Mouse (Mus musculus) 416B (cell line): ENCODE results near the gene Ap2m1.

ENCODE experiments used
- DNase-seq: peaks from one replicate; pipeline ENCODE4 v3.0.0; 2011; ENCODE audit warnings: low read depth

Gene Ap2m1

GRCm38 (mm10) chr16:20529375-20529774 is 5.9 kb upstream of the Ap2m1 start:
- DNase-seq = no peak

- no peak for DNase-seq
Measured at GRCm38 (mm10) chr16:20530941-20531340, 4.3 kb upstream of the Ap2m1 start.

GRCm38 (mm10) chr16:20534617-20535295 is 522 bp upstream of the Ap2m1 start:
- DNase-seq = no peak

GRCm38 (mm10) chr16:20536081-20536665 is 895 bp downstream of the Ap2m1 start:
- no peak for DNase-seq

- peak; percentile 44 for DNase-seq
Measured at GRCm38 (mm10) chr16:20537071-20537471, 1.8 kb downstream of the Ap2m1 start.

- no peak for DNase-seq
Measured at GRCm38 (mm10) chr16:20537601-20538320, 2.5 kb downstream of the Ap2m1 start.

GRCm38 (mm10) chr16:20539649-20540048 is 4.4 kb downstream of the Ap2m1 start:
- DNase-seq = peak; percentile 27

GRCm38 (mm10) chr16:20540438-20540837 is 5.2 kb downstream of the Ap2m1 start:
- DNase-seq = peak; percentile 51

GRCm38 (mm10) chr16:20545696-20546095 is 10.4 kb downstream of the Ap2m1 start:
- no peak for DNase-seq

- no peak for DNase-seq
Measured at GRCm38 (mm10) chr16:20547423-20547822, 12.1 kb downstream of the Ap2m1 start.

- peak; percentile 100 for DNase-seq
Measured at GRCm38 (mm10) chr16:20548096-20548948, 13.0 kb downstream of the Ap2m1 start, which contains the start of gene Abcf3. Gene Abcf3, plus strand, starts transcription at chr16:20548577.

GRCm38 (mm10) chr16:20549161-20549560 is 13.9 kb downstream of the Ap2m1 start:
- no peak for DNase-seq

GRCm38 (mm10) chr16:20551691-20552090 is 16.4 kb downstream of the Ap2m1 start:
- no peak for DNase-seq

- DNase-seq = no peak
Measured at GRCm38 (mm10) chr16:20552594-20552993, 17.3 kb downstream of the Ap2m1 start.

GRCm38 (mm10) chr16:20555000-20555399 is 19.7 kb downstream of the Ap2m1 start:
- no peak for DNase-seq

- no peak for DNase-seq
Measured at GRCm38 (mm10) chr16:20557381-20557780, 22.1 kb downstream of the Ap2m1 start.

GRCm38 (mm10) chr16:20565075-20565474 is 29.8 kb downstream of the Ap2m1 start:
- no peak for DNase-seq

GRCm38 (mm10) chr16:20589366-20589938 is 54.2 kb downstream of the Ap2m1 start, which contains the start of gene Vwa5b2:
Gene Vwa5b2, plus strand, starts transcription at chr16:20589471.
- DNase-seq = no peak

- DNase-seq = no peak
Measured at GRCm38 (mm10) chr16:20589939-20590679, 54.8 kb downstream of the Ap2m1 start.

- DNase-seq = no peak
Measured at GRCm38 (mm10) chr16:20590680-20591038, 55.4 kb downstream of the Ap2m1 start.

- no peak for DNase-seq
Measured at GRCm38 (mm10) chr16:20591076-20591705, 55.9 kb downstream of the Ap2m1 start.
